Mouse (Mus musculus): ENCODE results near the gene Cfap54.

- TF ChIP-seq GATA1 (IDR thresholded peaks at IDR 0.05; ENCODE audit: borderline replicate concordance, low read length), result no peak
- no peak for TF ChIP-seq FLI1 (IDR thresholded peaks at IDR 0.05; ENCODE audit: low read length)
Measured at GRCm38 (mm10) chr10:93071753-93072152, 9.7 kb downstream of the Cfap54 start.

Measured in megakaryocyte, embryonic 14.5 days (primary cell).